In genomic region chr10:25023044-25023540, GRCm38 (mm10) we compare ENCODE assay signal across 12 mouse cellular contexts.
A peak's percentile ranks its signal among the peaks of the same experiment; 100 is the strongest.
DNase-seq lines count a peak whose midpoint lies in the region; ATAC-seq and TF ChIP-seq lines count a peak whose summit lies in the region.
"Had no signal": no experiment of that assay in that cellular context is flagged by ENCODE, and none has a peak within 500 bp of the region (broad histone marks: within the 10 kb centered on the region; RNA-seq: fewer than 3 reads in every experiment).

No protein-coding gene starts in this region.

- DNase-seq in heart, adult 18-20 months, result peak; percentile 38 to 59
- DNase-seq in heart, postnatal 25 days (ENCODE audit: low spot score), result no peak
- DNase-seq in lung, postnatal 36 days, result peak; percentile 9
- DNase-seq in lung, postnatal 0 days (ENCODE audit: low spot score), result no peak
- peak; percentile 25 to 26 for DNase-seq in layer of hippocampus, adult 8-10 months (ENCODE audit: low spot score in 2 of 2)
- DNase-seq: thymus, postnatal 25 days had no signal

- no peak for TF ChIP-seq EP300 in lung, postnatal 0 days (IDR thresholded peaks at IDR 0.05)

- H3K36me3 ChIP-seq in lung, postnatal 0 days (ENCODE audit: insufficient read depth, low read length), result no peaks in the 10 kb centered on the region
- no peaks in the 10 kb centered on the region for H3K36me3 ChIP-seq in forebrain, embryonic 15.5 days
- no peaks in the 10 kb centered on the region for H3K36me3 ChIP-seq in kidney, embryonic 16.5 days (ENCODE audit: insufficient read depth, low read length)
- H3K36me3 ChIP-seq: embryonic facial prominence, embryonic 12.5 days; intestine, embryonic 15.5 days; midbrain, embryonic 13.5 days had no signal

- ATAC-seq in lung, postnatal 0 days, result no peak
- ATAC-seq in forebrain, embryonic 15.5 days (replicated peaks), result peak; percentile 58
- ATAC-seq in kidney, embryonic 16.5 days (ENCODE audit: low FRiP score, low TSS enrichment), result no peak
- ATAC-seq: intestine, embryonic 15.5 days had no signal

- no peak overlapping the region for H3K4me2 ChIP-seq in lung, postnatal 0 days (replicated peaks; ENCODE audit: low read depth, low read length)
- no peak overlapping the region for H3K4me2 ChIP-seq in forebrain, embryonic 15.5 days (replicated peaks)
- no peak overlapping the region for H3K4me2 ChIP-seq in kidney, embryonic 16.5 days (replicated peaks; ENCODE audit: low read depth, low read length)
- H3K4me2 ChIP-seq: embryonic facial prominence, embryonic 12.5 days; intestine, embryonic 15.5 days; liver, embryonic 11.5 days; midbrain, embryonic 13.5 days had no signal

- intact Hi-C loops in heart, postnatal 25 days (cut with DNase I), result no loop called here

- WGBS in lung, postnatal 0 days, result 73% methylated on average over 4 of the region's 4 CpGs
- 46% methylated on average over 4 of the region's 4 CpGs for WGBS in forebrain, embryonic 15.5 days
- 91% methylated on average over 4 of the region's 4 CpGs for WGBS in kidney, embryonic 16.5 days

- no peaks in the 10 kb centered on the region for H3K9me3 ChIP-seq in lung, postnatal 0 days (ENCODE audit: low read length)
- 0 out of 2 replicates have a peak, but pooled peaks cover 2% of the 10 kb centered on the region for H3K9me3 ChIP-seq in forebrain, embryonic 15.5 days
- 0 out of 2 replicates have a peak, but pooled peaks cover 2% of the 10 kb centered on the region for H3K9me3 ChIP-seq in kidney, embryonic 16.5 days (ENCODE audit: low read length)
- H3K9me3 ChIP-seq: embryonic facial prominence, embryonic 12.5 days; intestine, embryonic 15.5 days had no signal

- H3K27me3 ChIP-seq in lung, postnatal 0 days (replicated peaks; ENCODE audit: insufficient read depth, low read length), result no peaks in the 10 kb centered on the region
- no peaks in the 10 kb centered on the region for H3K27me3 ChIP-seq in forebrain, embryonic 15.5 days
- H3K27me3 ChIP-seq in kidney, embryonic 16.5 days (ENCODE audit: insufficient read depth, low read length), result no peaks in the 10 kb centered on the region
- H3K27me3 ChIP-seq: embryonic facial prominence, embryonic 12.5 days; intestine, embryonic 15.5 days; midbrain, embryonic 13.5 days had no signal

- no peak for TF ChIP-seq CTCF in lung, postnatal 0 days (IDR thresholded peaks at IDR 0.05)

- no peaks in the 10 kb centered on the region for H3K4me1 ChIP-seq in lung, postnatal 0 days (ENCODE audit: insufficient read depth, low read depth, low read length)
- peaks cover 8% of the 10 kb centered on the region; the same call in 1 of the 2 replicates for H3K4me1 ChIP-seq in forebrain, embryonic 15.5 days
- no peaks in the 10 kb centered on the region for H3K4me1 ChIP-seq in kidney, embryonic 16.5 days (ENCODE audit: insufficient read depth, low read length)
- H3K4me1 ChIP-seq: embryonic facial prominence, embryonic 12.5 days; intestine, embryonic 15.5 days had no signal

- H3K27ac ChIP-seq in lung, postnatal 0 days (ENCODE audit: low read length), result no peak overlapping the region
- H3K27ac ChIP-seq in forebrain, embryonic 15.5 days (replicated peaks), result peak overlapping the region; percentile 70
- no peak overlapping the region for H3K27ac ChIP-seq in kidney, embryonic 16.5 days (ENCODE audit: low read length)
- H3K27ac ChIP-seq: embryonic facial prominence, embryonic 12.5 days; intestine, embryonic 15.5 days; midbrain, embryonic 13.5 days had no signal

- no peak overlapping the region for H3K9ac ChIP-seq in lung, postnatal 0 days (replicated peaks; ENCODE audit: low read depth)
- H3K9ac ChIP-seq in forebrain, embryonic 15.5 days (replicated peaks), result no peak overlapping the region
- no peak overlapping the region for H3K9ac ChIP-seq in kidney, embryonic 16.5 days (replicated peaks; ENCODE audit: low read length)
- H3K9ac ChIP-seq: embryonic facial prominence, embryonic 12.5 days; intestine, embryonic 15.5 days; midbrain, embryonic 13.5 days had no signal

- no peak overlapping the region for H3K4me3 ChIP-seq in lung, postnatal 0 days (ENCODE audit: low read depth, low read length)
- no peak overlapping the region for H3K4me3 ChIP-seq in forebrain, embryonic 15.5 days
- H3K4me3 ChIP-seq in kidney, embryonic 16.5 days (ENCODE audit: low read length), result no peak overlapping the region
- H3K4me3 ChIP-seq: embryonic facial prominence, embryonic 12.5 days; intestine, embryonic 15.5 days; midbrain, embryonic 13.5 days had no signal

Comparison
In these comparisons a context has a peak if more than half of its experiments do, and no peak if none do; other contexts are left out.
1. DNase-seq: peak in heart, adult 18-20 months (2 of 2), lung, postnatal 36 days (single experiment) and layer of hippocampus, adult 8-10 months (2 of 2); none in heart, postnatal 25 days (single experiment) and lung, postnatal 0 days (single experiment).